9 mouse cellular contexts compared by ENCODE assay signal in genomic region chr6:144045503-144045902, GRCm38 (mm10).
DNase-seq lines count a peak whose midpoint lies in the region; ATAC-seq lines count a peak whose summit lies in the region.
"Had no signal": no experiment of that assay in that cellular context is flagged by ENCODE, and none has a peak within 500 bp of the region (broad histone marks: within the 10 kb centered on the region; RNA-seq: fewer than 3 reads in every experiment).

No protein-coding gene starts in this region.

- DNase-seq in kidney, postnatal 10 days: peak; percentile 26
- no peak for DNase-seq in kidney, adult 8-10 months
- peak; percentile 35 to 59 for DNase-seq in cerebellum, postnatal 14 days
- DNase-seq in midbrain, embryonic 11.5 days (ENCODE audit: low spot score, missing footprints): peak; percentile 90
- DNase-seq in gastrocnemius, postnatal 4 days (ENCODE audit: low spot score in 2 of 2): no peak
- no peak for DNase-seq in MN1 (ENCODE audit: low spot score)
- DNase-seq: thymus, postnatal 36 days had no signal

- ATAC-seq in hindbrain, embryonic 12.5 days (ENCODE audit: low FRiP score): peak; percentile 30; the same call in 1 of the 2 replicates
- peak; percentile 43 for ATAC-seq in midbrain, embryonic 11.5 days (ENCODE audit: low FRiP score)
- no peak for ATAC-seq in kidney, embryonic 16.5 days (ENCODE audit: low FRiP score, low TSS enrichment)

- H3K36me3 ChIP-seq in hindbrain, embryonic 12.5 days: no peaks in the 10 kb centered on the region
- H3K36me3 ChIP-seq in midbrain, embryonic 11.5 days (ENCODE audit: control insufficient read depth, insufficient read depth, low read length): no peaks in the 10 kb centered on the region
- no peaks in the 10 kb centered on the region for H3K36me3 ChIP-seq in kidney, embryonic 16.5 days (ENCODE audit: insufficient read depth, low read length)

- no peak overlapping the region for H3K4me2 ChIP-seq in hindbrain, embryonic 12.5 days (replicated peaks)
- H3K4me2 ChIP-seq in midbrain, embryonic 11.5 days: no peak overlapping the region
- no peak overlapping the region for H3K4me2 ChIP-seq in kidney, embryonic 16.5 days (replicated peaks; ENCODE audit: low read depth, low read length)

- H3K27ac ChIP-seq in hindbrain, embryonic 12.5 days: peak overlapping the region; percentile 35; the same call in 1 of the 2 replicates
- no peak overlapping the region for H3K27ac ChIP-seq in midbrain, embryonic 11.5 days (ENCODE audit: low read depth, low read length)
- no peak overlapping the region for H3K27ac ChIP-seq in kidney, embryonic 16.5 days (ENCODE audit: low read length)

- WGBS in hindbrain, embryonic 12.5 days: 38% methylated on average over 9 of the region's 9 CpGs
- 30% methylated on average over 9 of the region's 9 CpGs for WGBS in midbrain, embryonic 11.5 days
- WGBS in kidney, embryonic 16.5 days: 59% methylated on average over 9 of the region's 9 CpGs

- H3K9ac ChIP-seq in hindbrain, embryonic 12.5 days: 0 out of 2 replicates have a peak overlapping the region, but pooled peaks have one; percentile 39
- H3K9ac ChIP-seq in midbrain, embryonic 11.5 days (ENCODE audit: low read length): 0 out of 2 replicates have a peak overlapping the region, but pooled peaks have one; percentile 10
- H3K9ac ChIP-seq in kidney, embryonic 16.5 days (replicated peaks; ENCODE audit: low read length): no peak overlapping the region

- H3K4me3 ChIP-seq in hindbrain, embryonic 12.5 days: no peak overlapping the region
- no peak overlapping the region for H3K4me3 ChIP-seq in midbrain, embryonic 11.5 days (ENCODE audit: low read depth, low read length)
- H3K4me3 ChIP-seq in kidney, embryonic 16.5 days (ENCODE audit: low read length): no peak overlapping the region

- no peaks in the 10 kb centered on the region for H3K9me3 ChIP-seq in hindbrain, embryonic 12.5 days (replicated peaks)
- H3K9me3 ChIP-seq in midbrain, embryonic 11.5 days (ENCODE audit: control insufficient read depth, low read length): no peaks in the 10 kb centered on the region
- H3K9me3 ChIP-seq in kidney, embryonic 16.5 days (ENCODE audit: low read length): no peaks in the 10 kb centered on the region

- H3K4me1 ChIP-seq in hindbrain, embryonic 12.5 days: peaks cover 29% of the 10 kb centered on the region
- H3K4me1 ChIP-seq in midbrain, embryonic 11.5 days (ENCODE audit: control insufficient read depth, insufficient read depth, low read length): peaks cover 28% of the 10 kb centered on the region
- no peaks in the 10 kb centered on the region for H3K4me1 ChIP-seq in kidney, embryonic 16.5 days (ENCODE audit: insufficient read depth, low read length)

- no peaks in the 10 kb centered on the region for H3K27me3 ChIP-seq in hindbrain, embryonic 12.5 days
- H3K27me3 ChIP-seq in midbrain, embryonic 11.5 days (ENCODE audit: control insufficient read depth, insufficient read depth, low read length): no peaks in the 10 kb centered on the region
- no peaks in the 10 kb centered on the region for H3K27me3 ChIP-seq in kidney, embryonic 16.5 days (ENCODE audit: insufficient read depth, low read length)

Comparison
In these comparisons a context has a peak if more than half of its experiments do, and no peak if none do; other contexts are left out.
1. DNase-seq: peak in kidney, postnatal 10 days (single experiment), cerebellum, postnatal 14 days (2 of 2) and midbrain, embryonic 11.5 days (single experiment); none in kidney, adult 8-10 months (0 of 2), gastrocnemius, postnatal 4 days (0 of 2) and MN1 (single experiment).